Mouse (Mus musculus) hindbrain, embryonic 14.5 days (tissue): ENCODE data around the gene Nox3. TPM values are rescaled to one million over a fixed set of nuclear protein-coding genes. Genes with fewer than 3 reads are reported as not detected.
A peak's percentile ranks its signal among the peaks of the same experiment; 100 is the strongest.

Experiments
- ATAC-seq: fragments of 200-750 bp; cut with Nextera tagmentation; 2 replicates; pipeline ENCODE4 v1.8.0; 2017; ENCODE audit warnings: moderate number of reproducible peaks, mild to moderate bottlenecking, moderate TSS enrichment, moderate library complexity; ENCODE audit not compliant: low FRiP score
- DNase-seq: peaks from one replicate; pipeline ENCODE4 v3.0.0-alpha.2; 2015; ENCODE audit warnings: low spot score
- H3K27ac ChIP-seq: fragments of 300-500 bp; sonication (generic); 2 replicates; pipeline ENCODE4 v1.5.1; 2014; ENCODE audit warnings: mild to moderate bottlenecking, moderate library complexity
- H3K27me3 ChIP-seq: fragments of 300-500 bp; sonication (generic); 2 replicates; pipeline ENCODE4 v1.6.1; 2014; ENCODE audit warnings: mild to moderate bottlenecking, low read length, mixed read lengths; ENCODE audit not compliant: control insufficient read depth, insufficient read depth
- H3K36me3 ChIP-seq: fragments of 300-500 bp; sonication (generic); replicated peaks from 2 replicates; pipeline ENCODE4 v1.6.1; 2014; ENCODE audit not compliant: control insufficient read depth, insufficient read depth
- H3K4me1 ChIP-seq: fragments of 300-500 bp; sonication (generic); replicated peaks from 2 replicates; pipeline ENCODE4 v1.6.1; 2014; ENCODE audit warnings: antibody characterized with exemption, low read length, mixed read lengths; ENCODE audit not compliant: control insufficient read depth, insufficient read depth
- H3K4me2 ChIP-seq: fragments of 300-500 bp; sonication (generic); replicated peaks from 2 replicates; pipeline ENCODE4 v1.6.1; 2014; ENCODE audit warnings: mild to moderate bottlenecking, moderate library complexity
- H3K4me3 ChIP-seq: fragments of 300-500 bp; sonication (generic); replicated peaks from 2 replicates; pipeline ENCODE4 v1.5.1; 2014; ENCODE audit warnings: mild to moderate bottlenecking, low read length
- H3K9ac ChIP-seq: fragments of 300-500 bp; sonication (generic); 2 replicates; pipeline ENCODE4 v1.6.1; 2014
- H3K9me3 ChIP-seq: fragments of 300-500 bp; sonication (generic); 2 replicates; pipeline ENCODE4 v1.6.1; 2016; ENCODE audit warnings: low read length; ENCODE audit not compliant: control insufficient read depth
- WGBS: fragments of 180-500 bp; shearing (Covaris S2); extraction: QIAGEN DNeasy Blood & Tissue Kit; methylation state at CpG from one replicate; pipeline ENCODE4 v1.1.7; 2014; 5-methylcytosine and 5-hydroxymethylcytosine counted together
- polyA plus RNA-seq: library from polyadenylated mRNA; unstranded; fragments of >200 nt; fragmentation: Nextera tagmentation; extraction: Ambion mirVana; gene quantifications from 2 replicates; pipeline ENCODE4 v1.2.1, GENCODE M21; 2014

The Nox3 gene
- polyA plus RNA-seq, 1 experiment from 2014 or later = not detected

DNA sequence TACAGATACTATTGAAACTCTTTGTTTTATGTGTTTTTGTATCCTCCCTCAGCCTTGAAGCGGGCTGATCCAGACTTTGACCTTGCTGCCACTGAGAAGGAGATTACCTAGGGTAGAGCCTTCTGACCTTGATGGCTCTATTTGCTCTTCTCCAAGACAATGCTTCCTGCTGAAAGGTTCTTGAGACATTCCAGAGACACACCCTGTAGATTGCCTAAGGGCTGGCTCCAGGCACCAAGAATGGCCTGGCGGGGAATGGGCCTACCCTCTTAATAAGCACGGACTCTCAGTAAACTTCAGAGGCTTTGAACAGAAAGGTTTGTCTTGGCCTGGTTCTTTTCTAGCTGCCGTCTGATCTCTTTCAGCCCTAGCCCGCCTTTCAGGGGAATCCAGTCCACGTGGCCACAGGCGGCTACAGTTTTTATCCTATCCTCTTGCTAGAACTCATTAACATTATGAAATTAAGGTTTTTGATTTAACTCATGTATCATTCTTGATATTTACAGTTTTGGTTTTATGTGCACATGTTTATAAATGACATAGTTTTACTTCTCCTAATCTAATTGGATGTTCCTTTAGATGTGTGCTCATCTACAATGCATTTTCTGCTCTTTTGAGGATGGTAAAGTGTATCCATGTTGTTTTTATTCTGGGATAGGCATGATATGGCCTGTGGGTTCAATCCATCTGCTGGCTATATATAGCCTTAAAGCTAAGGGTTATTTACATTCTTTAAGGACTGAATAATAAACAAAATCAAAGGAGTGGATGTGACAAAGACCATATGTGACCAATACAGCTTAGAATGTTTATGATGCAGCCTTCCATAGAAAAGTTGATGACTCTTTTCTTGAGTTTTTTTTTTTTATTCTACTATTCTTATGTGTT is 79.5 kb downstream of the Nox3 start:
- Histone ChIP-seq H3K27me3 (no peaks in the 10 kb centered on the region), H3K4me1 (peaks cover 5% of the 10 kb centered on the region), H3K9ac (no peak overlapping the region), H3K9me3 (no peaks in the 10 kb centered on the region), H3K36me3 (no peaks in the 10 kb centered on the region), H3K4me3 (no peak overlapping the region), H3K27ac (no peak overlapping the region), H3K4me2 (no peak overlapping the region)
- DNase-seq = no peak
- WGBS = 79% methylated on average over 7 of the region's 7 CpGs
- no peak for ATAC-seq

DNA sequence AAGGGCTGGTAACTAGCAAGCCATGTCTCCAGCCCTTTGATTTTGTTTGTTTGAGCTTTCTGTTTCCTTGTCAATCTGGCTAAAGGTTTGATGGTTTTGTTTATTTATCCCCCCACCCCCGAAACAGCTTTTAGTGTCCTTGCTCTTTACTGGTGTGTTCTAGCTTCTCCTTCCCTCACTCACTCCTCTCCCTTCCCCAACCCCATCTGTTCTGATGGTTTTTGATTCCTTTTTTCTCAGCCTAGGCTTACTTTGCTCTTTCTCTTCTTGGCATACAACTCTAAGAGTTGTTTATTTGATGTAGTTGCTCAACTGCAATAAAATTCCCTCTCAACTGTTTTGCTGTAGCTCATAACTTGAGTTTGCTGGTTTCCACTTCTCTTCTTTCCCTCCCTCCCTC is 80.5 kb downstream of the Nox3 start:
- no peak for ATAC-seq

DNA sequence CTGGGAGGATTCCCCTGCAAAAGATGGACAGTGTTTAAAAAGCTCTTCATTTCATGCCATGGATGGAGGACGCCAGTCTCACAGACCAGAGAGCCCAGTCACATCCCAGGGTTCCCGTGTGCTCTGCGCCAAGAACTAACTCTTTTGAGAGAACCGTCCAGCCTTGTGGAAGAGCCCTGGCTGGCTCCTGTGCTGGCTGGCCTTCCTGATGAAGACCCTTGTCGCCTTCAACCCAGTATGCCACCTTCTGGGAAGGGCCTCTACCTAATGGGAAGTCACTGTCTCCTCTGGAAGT is 84.3 kb downstream of the Nox3 start:
- Histone ChIP-seq H3K36me3 (no peaks in the 10 kb centered on the region), H3K9me3 (no peaks in the 10 kb centered on the region), H3K27me3 (no peaks in the 10 kb centered on the region), H3K4me3 (peak overlapping the region; percentile 29; the same call in 1 of the 2 replicates), H3K27ac (peak overlapping the region; percentile 95), H3K4me1 (peaks cover 15% of the 10 kb centered on the region), H3K9ac (peak overlapping the region; percentile 70), H3K4me2 (peak overlapping the region; percentile 53)
- DNase-seq (no peak), ATAC-seq (no peak; the same call in 1 of the 2 replicates)
- WGBS = 72% methylated on average over 5 of the region's 5 CpGs

More for the DNA sequence above, 80.5 kb downstream of the Nox3 start:
- no peaks in the 10 kb centered on the region for H3K27me3 ChIP-seq
- no peak for DNase-seq
- WGBS = 80% methylated on average over 1 of the region's 1 CpGs
- H3K27ac ChIP-seq = no peak overlapping the region
- no peak overlapping the region for H3K9ac ChIP-seq
- no peaks in the 10 kb centered on the region for H3K36me3 ChIP-seq
- no peak overlapping the region for H3K4me3 ChIP-seq
- peaks cover 7% of the 10 kb centered on the region for H3K4me1 ChIP-seq
- H3K4me2 ChIP-seq = no peak overlapping the region
- no peaks in the 10 kb centered on the region for H3K9me3 ChIP-seq

DNA sequence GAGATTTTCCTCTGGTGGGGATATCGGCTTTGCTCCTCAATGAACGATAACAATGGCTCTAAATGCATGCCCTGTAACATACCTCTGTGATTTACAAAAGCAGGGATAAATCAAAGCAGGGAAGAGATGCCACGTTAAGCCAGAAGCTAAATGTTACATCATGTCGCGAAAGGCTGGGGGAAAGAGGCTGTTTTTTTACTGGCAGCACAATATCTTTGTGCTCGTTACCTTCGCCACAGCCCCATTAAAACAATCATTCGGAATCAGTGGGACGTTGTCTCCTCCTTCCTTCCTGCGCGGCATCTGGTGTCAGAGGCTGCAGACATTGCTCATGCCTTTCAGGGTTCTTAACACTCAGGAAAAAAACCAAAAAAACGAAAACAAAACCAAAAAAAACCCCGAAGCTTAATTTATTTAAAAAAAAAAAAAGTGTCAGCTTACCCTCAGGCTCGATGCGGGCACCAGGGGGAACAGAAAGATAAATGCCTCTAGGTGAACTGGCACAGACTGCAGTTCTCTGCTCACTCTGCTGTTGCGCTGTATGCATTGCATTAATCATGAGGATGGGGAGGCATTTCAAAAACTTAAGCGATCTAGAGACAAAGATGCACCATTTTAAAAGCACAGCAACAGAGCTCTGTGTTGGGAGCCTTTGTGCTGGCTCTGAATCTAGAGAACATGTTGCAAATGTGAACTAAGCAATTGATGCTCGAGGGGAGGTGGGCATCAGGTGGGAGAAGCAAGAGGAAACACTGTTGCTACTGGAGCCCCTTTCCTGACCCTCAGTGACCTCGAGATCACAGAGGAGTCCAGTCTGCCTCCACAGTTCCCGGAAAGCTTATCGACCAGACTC is 84.9 kb downstream of the Nox3 start:
- peak overlapping the region; percentile 53 for H3K4me2 ChIP-seq
- ATAC-seq (peak; percentile 89), DNase-seq (peak; percentile 68)
- H3K9me3 ChIP-seq = no peaks in the 10 kb centered on the region
- peak overlapping the region; percentile 95 for H3K27ac ChIP-seq
- peak overlapping the region; percentile 70 for H3K9ac ChIP-seq
- H3K4me3 ChIP-seq = peak overlapping the region; percentile 29
- no peaks in the 10 kb centered on the region for H3K27me3 ChIP-seq
- H3K36me3 ChIP-seq = no peaks in the 10 kb centered on the region
- WGBS = 8% methylated on average over 21 of the region's 21 CpGs
- peaks cover 15% of the 10 kb centered on the region for H3K4me1 ChIP-seq

DNA sequence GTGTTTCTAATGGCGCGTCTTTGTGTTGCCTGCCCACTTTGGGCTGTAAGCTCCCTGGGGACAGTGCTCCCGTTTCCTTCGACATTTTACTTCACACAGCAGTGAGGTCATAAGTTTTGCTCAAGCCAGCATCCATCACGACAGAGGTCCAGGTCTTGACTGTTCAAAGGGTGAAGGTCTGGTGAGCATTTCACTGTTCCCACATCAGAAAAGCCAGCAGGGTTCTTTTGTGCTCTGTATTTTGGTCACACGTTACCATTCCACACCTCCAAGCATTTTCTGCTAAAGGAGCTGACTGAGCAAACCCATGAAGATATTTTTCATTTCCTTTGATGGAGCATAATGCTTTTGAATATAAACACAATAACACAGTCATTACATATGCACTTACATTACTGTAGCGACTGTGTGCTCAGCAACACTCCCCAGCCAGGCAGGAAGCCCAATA is 85.7 kb downstream of the Nox3 start:
- Histone ChIP-seq H3K27ac (peak overlapping the region; percentile 95), H3K9ac (peak overlapping the region; percentile 70), H3K4me3 (peak overlapping the region; percentile 29), H3K9me3 (no peaks in the 10 kb centered on the region), H3K4me1 (peaks cover 15% of the 10 kb centered on the region), H3K36me3 (no peaks in the 10 kb centered on the region), H3K27me3 (no peaks in the 10 kb centered on the region), H3K4me2 (peak overlapping the region; percentile 53)
- 27% methylated on average over 7 of the region's 7 CpGs for WGBS
- ATAC-seq = peak; percentile 53; the same call in 1 of the 2 replicates
- DNase-seq = peak; percentile 34

DNA sequence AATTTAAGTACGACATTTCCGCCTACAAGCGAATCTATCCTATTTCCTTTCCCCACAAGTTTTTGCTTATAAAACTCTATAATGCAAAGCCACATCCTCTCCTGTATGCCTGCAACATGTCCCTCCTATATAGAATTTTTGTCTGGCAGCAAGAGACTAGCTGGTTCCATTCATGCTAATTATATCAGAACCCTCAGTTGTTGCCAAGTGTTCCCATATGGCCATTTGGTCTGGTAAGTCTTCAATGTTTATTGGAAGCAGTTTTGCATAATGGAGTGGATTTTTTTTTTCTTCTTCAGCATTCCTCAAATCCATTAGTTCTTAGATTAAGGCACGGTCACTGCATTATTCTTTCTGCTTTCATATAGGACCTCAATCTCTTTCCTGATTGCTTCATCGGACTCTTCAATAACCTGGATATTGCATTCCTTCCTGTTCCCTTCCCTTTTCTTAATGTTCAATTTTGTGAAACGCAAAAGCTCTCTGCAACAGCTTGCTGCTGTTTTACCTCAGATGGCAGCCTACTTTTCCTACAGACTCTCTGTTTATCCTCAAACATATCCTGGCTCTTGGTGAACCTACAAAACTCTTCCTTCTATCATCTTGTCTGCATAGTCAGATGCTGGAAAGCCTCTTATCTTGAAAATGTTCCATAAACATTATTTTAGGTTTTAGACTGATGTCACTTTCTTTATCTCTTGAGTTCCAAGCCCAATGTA is 92.9 kb downstream of the Nox3 start:
- Histone ChIP-seq H3K9ac (no peak overlapping the region), H3K4me3 (no peak overlapping the region), H3K4me2 (no peak overlapping the region), H3K27ac (no peak overlapping the region), H3K4me1 (no peaks in the 10 kb centered on the region), H3K36me3 (no peaks in the 10 kb centered on the region), H3K27me3 (no peaks in the 10 kb centered on the region), H3K9me3 (no peaks in the 10 kb centered on the region)
- ATAC-seq (no peak), DNase-seq (no peak)
- 95% methylated on average over 6 of the region's 6 CpGs for WGBS

DNA sequence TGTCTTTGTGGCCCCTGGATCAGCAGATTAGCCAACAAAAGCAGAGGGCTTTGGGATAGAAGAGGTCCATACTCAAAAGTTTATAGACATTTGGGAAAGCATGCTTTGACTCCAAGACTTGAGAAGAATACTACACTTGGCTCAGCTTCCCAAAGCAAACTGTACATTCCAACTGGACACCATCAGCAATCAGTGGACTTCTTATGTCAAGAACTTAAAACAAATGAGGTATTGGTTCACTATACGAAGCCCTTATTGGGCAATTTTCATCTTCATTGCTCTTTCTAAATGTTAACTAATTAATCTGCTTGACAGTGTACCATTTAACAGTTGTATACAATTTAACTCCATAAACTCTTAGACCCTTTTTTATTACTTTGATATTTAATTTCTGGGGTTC is 97.7 kb downstream of the Nox3 start:
- ATAC-seq = no peak

DNA sequence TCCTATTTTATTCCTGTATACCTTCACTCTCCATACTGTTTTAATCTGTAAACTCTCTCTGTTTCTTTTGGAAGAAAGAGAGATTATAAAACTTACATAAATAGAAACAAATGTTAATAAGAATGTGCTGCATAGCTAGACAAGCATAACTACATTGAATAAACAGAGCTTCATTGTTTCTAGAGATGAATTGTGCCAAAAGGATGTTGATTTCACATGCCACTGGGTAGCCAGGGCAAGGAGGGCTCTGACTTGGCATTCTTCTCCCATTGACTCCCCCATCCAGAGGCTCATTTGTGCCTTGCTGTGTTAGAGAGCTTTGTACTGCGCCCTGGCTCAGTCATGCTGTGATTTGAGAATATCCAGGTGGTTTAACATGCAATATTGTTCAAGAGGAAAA is 98.2 kb downstream of the Nox3 start:
- H3K4me1 ChIP-seq = no peaks in the 10 kb centered on the region
- ATAC-seq (no peak), DNase-seq (no peak)
- WGBS = 67% methylated on average over 1 of the region's 1 CpGs
- no peak overlapping the region for H3K9ac ChIP-seq
- no peaks in the 10 kb centered on the region for H3K36me3 ChIP-seq
- H3K9me3 ChIP-seq = no peaks in the 10 kb centered on the region
- no peak overlapping the region for H3K4me3 ChIP-seq
- H3K27me3 ChIP-seq = no peaks in the 10 kb centered on the region
- no peak overlapping the region for H3K4me2 ChIP-seq
- H3K27ac ChIP-seq = no peak overlapping the region

More for the DNA sequence above, 97.7 kb downstream of the Nox3 start:
- no peaks in the 10 kb centered on the region for H3K9me3 ChIP-seq
- H3K9ac ChIP-seq = no peak overlapping the region
- H3K27me3 ChIP-seq = no peaks in the 10 kb centered on the region
- no peak overlapping the region for H3K27ac ChIP-seq
- 80% methylated on average over 1 of the region's 1 CpGs for WGBS
- H3K4me1 ChIP-seq = no peaks in the 10 kb centered on the region
- no peaks in the 10 kb centered on the region for H3K36me3 ChIP-seq
- H3K4me2 ChIP-seq = no peak overlapping the region
- DNase-seq = no peak
- H3K4me3 ChIP-seq = no peak overlapping the region

DNA sequence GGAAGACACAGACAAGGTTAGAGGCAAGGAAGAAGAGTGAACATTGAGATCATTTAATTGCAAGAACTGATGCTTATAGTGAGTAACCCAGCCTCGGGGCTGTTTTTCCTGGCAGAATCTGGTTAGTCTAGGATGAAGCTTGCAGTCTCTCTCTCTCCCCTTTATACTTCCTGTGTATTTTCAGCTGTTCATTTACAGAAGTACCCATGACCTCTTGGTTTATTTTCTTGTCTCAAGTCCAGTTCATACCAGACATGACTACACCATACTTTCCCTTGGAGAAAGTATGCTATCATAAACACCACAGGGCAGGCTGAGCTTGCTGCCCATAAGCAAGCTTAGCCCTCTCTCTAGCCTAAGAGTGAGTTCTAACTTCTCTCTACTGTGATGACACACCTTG is 98.9 kb downstream of the Nox3 start:
- H3K9ac ChIP-seq = no peak overlapping the region
- H3K27ac ChIP-seq = no peak overlapping the region
- H3K4me1 ChIP-seq = no peaks in the 10 kb centered on the region
- no peak overlapping the region for H3K4me2 ChIP-seq
- H3K9me3 ChIP-seq = no peaks in the 10 kb centered on the region
- H3K36me3 ChIP-seq = no peaks in the 10 kb centered on the region
- H3K27me3 ChIP-seq = no peaks in the 10 kb centered on the region
- WGBS = 76% methylated on average over 1 of the region's 1 CpGs
- DNase-seq = no peak
- no peak overlapping the region for H3K4me3 ChIP-seq
- no peak for ATAC-seq
